Mouse (Mus musculus): Measurements from ENCODE around the gene Srrd.
"Not testable (repeated sequence)": the region's sequence is repeated elsewhere in the genome, so short reads cannot be mapped to it uniquely, and the experiment has no call there.

Gene Srrd

GRCm38 (mm10) chr5:112319343-112319742 lies 23.5 kb downstream of the Srrd start:
- in situ Hi-C loops (cut with MboI, MseI), result not testable (repeated sequence)

GRCm38 (mm10) chr5:112317328-112317727 lies 25.5 kb downstream of the Srrd start:
- in situ Hi-C loops (cut with MboI, MseI), result no loop called here

GRCm38 (mm10) chr5:112316468-112316867 lies 26.4 kb downstream of the Srrd start:
- in situ Hi-C loops (cut with MboI, MseI), result no loop called here

- in situ Hi-C loops (cut with MboI, MseI), result no loop called here
Measured at GRCm38 (mm10) chr5:112313222-112313885, 29.5 kb downstream of the Srrd start.

GRCm38 (mm10) chr5:112305842-112306241 lies 37.0 kb downstream of the Srrd start:
- in situ Hi-C loops (cut with MboI, MseI), result loop anchor here (10.0 kb wide), 1 partner anchor 551 kb away; no protein-coding TSS in a partner anchor

GRCm38 (mm10) chr5:112302310-112302709 lies 40.5 kb downstream of the Srrd start:
- in situ Hi-C loops (cut with MboI, MseI), result loop anchor here (10.0 kb wide), 1 partner anchor 548 kb away; no protein-coding TSS in a partner anchor

- in situ Hi-C loops (cut with MboI, MseI), result loop anchor here (10.0 kb wide), 1 partner anchor 547 kb away; no protein-coding TSS in a partner anchor
Measured at GRCm38 (mm10) chr5:112301694-112302093, 41.1 kb downstream of the Srrd start.

GRCm38 (mm10) chr5:112300721-112301308 lies 42.0 kb downstream of the Srrd start:
- in situ Hi-C loops (cut with MboI, MseI), result loop anchor here (10.0 kb wide), 1 partner anchor 546 kb away; no protein-coding TSS in a partner anchor

- in situ Hi-C loops (cut with MboI, MseI), result loop anchor here (10.0 kb wide), 1 partner anchor 545 kb away; no protein-coding TSS in a partner anchor
Measured at GRCm38 (mm10) chr5:112300112-112300511, 42.7 kb downstream of the Srrd start.

- in situ Hi-C loops (cut with MboI, MseI), result no loop called here
Measured at GRCm38 (mm10) chr5:112299399-112299798, 43.4 kb downstream of the Srrd start.

- in situ Hi-C loops (cut with MboI, MseI), result no loop called here
Measured at GRCm38 (mm10) chr5:112298226-112298988, 44.4 kb downstream of the Srrd start.

- in situ Hi-C loops (cut with MboI, MseI), result no loop called here
Measured at GRCm38 (mm10) chr5:112297257-112297656, 45.6 kb downstream of the Srrd start.

- in situ Hi-C loops (cut with MboI, MseI), result no loop called here
Measured at GRCm38 (mm10) chr5:112296404-112297181, 46.2 kb downstream of the Srrd start.

GRCm38 (mm10) chr5:112295564-112295963 lies 47.3 kb downstream of the Srrd start:
- in situ Hi-C loops (cut with MboI, MseI), result no loop called here

GRCm38 (mm10) chr5:112295162-112295561 lies 47.7 kb downstream of the Srrd start:
- in situ Hi-C loops (cut with MboI, MseI), result no loop called here

GRCm38 (mm10) chr5:112294696-112295095 lies 48.1 kb downstream of the Srrd start:
- in situ Hi-C loops (cut with MboI, MseI), result no loop called here

- in situ Hi-C loops (cut with MboI, MseI), result no loop called here
Measured at GRCm38 (mm10) chr5:112293800-112294199, 49.0 kb downstream of the Srrd start.

GRCm38 (mm10) chr5:112292343-112292980 lies 50.4 kb downstream of the Srrd start:
- in situ Hi-C loops (cut with MboI, MseI), result no loop called here

- in situ Hi-C loops (cut with MboI, MseI), result no loop called here
Measured at GRCm38 (mm10) chr5:112291866-112292265, 51.0 kb downstream of the Srrd start.

GRCm38 (mm10) chr5:112290536-112290880 lies 52.3 kb downstream of the Srrd start:
- in situ Hi-C loops (cut with MboI, MseI), result no loop called here

Data from T-helper 2 cell (primary cell).